ENCODE assay signal across 8 mouse cellular contexts in the genomic region with DNA sequence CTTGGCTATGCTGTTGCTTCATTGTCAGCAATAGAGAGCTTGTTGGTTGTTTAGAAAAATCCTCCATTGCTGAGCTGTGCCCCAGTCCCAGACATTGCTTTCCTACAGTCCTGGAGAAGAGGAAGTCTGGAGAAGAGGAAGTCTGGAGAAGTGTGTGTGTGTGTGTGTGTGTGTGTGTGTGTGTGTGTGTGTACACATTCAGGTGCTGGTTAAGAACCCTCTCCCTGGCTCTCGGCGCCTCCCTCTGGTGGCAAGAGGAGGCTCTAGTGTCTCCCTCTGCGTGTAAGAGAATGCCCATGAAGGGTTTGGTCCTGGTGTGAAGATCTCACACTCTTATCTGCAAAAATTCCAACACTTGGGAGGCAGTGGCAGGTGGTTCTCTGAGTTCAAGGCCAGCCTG. TPM values are rescaled to one million over a fixed set of nuclear protein-coding genes. Genes with fewer than 3 reads are reported as not detected.
DNase-seq lines count a peak whose midpoint lies in the region; ATAC-seq and TF ChIP-seq lines count a peak whose summit lies in the region.

No protein-coding gene starts in this region.

- no peaks in the 10 kb centered on the region for H3K36me3 ChIP-seq in forebrain, postnatal 0 days (ENCODE audit: insufficient read depth)
- no peaks in the 10 kb centered on the region for H3K36me3 ChIP-seq in forebrain, embryonic 15.5 days
- no peaks in the 10 kb centered on the region for H3K36me3 ChIP-seq in heart, embryonic 10.5 days

- H3K4me1 ChIP-seq in forebrain, postnatal 0 days (ENCODE audit: insufficient read depth), result no peaks in the 10 kb centered on the region
- peaks cover 14% of the 10 kb centered on the region for H3K4me1 ChIP-seq in forebrain, embryonic 15.5 days
- H3K4me1 ChIP-seq in heart, embryonic 10.5 days, result peaks cover 14% of the 10 kb centered on the region

- H3K9me3 ChIP-seq in forebrain, postnatal 0 days (ENCODE audit: low read length), result no peaks in the 10 kb centered on the region
- H3K9me3 ChIP-seq in forebrain, embryonic 15.5 days, result no peaks in the 10 kb centered on the region
- H3K9me3 ChIP-seq in heart, embryonic 10.5 days, result no peaks in the 10 kb centered on the region

- no peak overlapping the region for H3K27ac ChIP-seq in forebrain, postnatal 0 days (ENCODE audit: low read depth, low read length)
- no peak overlapping the region for H3K27ac ChIP-seq in forebrain, embryonic 15.5 days (replicated peaks)
- peak overlapping the region; percentile 31 for H3K27ac ChIP-seq in heart, embryonic 10.5 days

- no peak overlapping the region for H3K9ac ChIP-seq in forebrain, postnatal 0 days
- H3K9ac ChIP-seq in forebrain, embryonic 15.5 days (replicated peaks), result no peak overlapping the region

- no peak overlapping the region for H3K4me3 ChIP-seq in forebrain, postnatal 0 days (ENCODE audit: low read depth, low read length)
- H3K4me3 ChIP-seq in forebrain, embryonic 15.5 days, result no peak overlapping the region
- H3K4me3 ChIP-seq in heart, embryonic 10.5 days, result no peak overlapping the region

- no peaks in the 10 kb centered on the region for H3K27me3 ChIP-seq in forebrain, postnatal 0 days (ENCODE audit: insufficient read depth, low read length)
- no peaks in the 10 kb centered on the region for H3K27me3 ChIP-seq in forebrain, embryonic 15.5 days
- no peaks in the 10 kb centered on the region for H3K27me3 ChIP-seq in heart, embryonic 10.5 days (ENCODE audit: insufficient read depth, poor library complexity, severe bottlenecking)

- ATAC-seq in forebrain, postnatal 0 days, result no peak
- no peak for ATAC-seq in forebrain, embryonic 15.5 days (replicated peaks)

- DNase-seq in forebrain, postnatal 0 days, result peak; percentile 18
- peak; percentile 16 for DNase-seq in A20 (ENCODE audit: low read depth, low spot score)
- peak; percentile 55 to 64 for DNase-seq in cerebellum, postnatal 10 days
- DNase-seq in heart, embryonic 10.5 days (ENCODE audit: low spot score), result no peak
- peak; percentile 29 for DNase-seq in layer of hippocampus, adult 9-11 months
- peak; percentile 43 for DNase-seq in lung, postnatal 14 days
- DNase-seq in spleen, postnatal 36 days (ENCODE audit: low spot score in 2 of 2), result no peak

- peak; percentile 56 for TF ChIP-seq CTCF in forebrain, postnatal 0 days (IDR thresholded peaks at IDR 0.05; ENCODE audit: low read depth)

- 45% methylated on average over 3 of the region's 3 CpGs for WGBS in forebrain, postnatal 0 days
- 44% methylated on average over 3 of the region's 3 CpGs for WGBS in forebrain, embryonic 15.5 days
- WGBS in heart, embryonic 10.5 days, result 34% methylated on average over 3 of the region's 3 CpGs

- H3K4me2 ChIP-seq in forebrain, postnatal 0 days (ENCODE audit: low read depth), result no peak overlapping the region
- H3K4me2 ChIP-seq in forebrain, embryonic 15.5 days (replicated peaks), result no peak overlapping the region

RNA-seq across cellular contexts. Expression of a gene that starts 51.2 kb away (rescaled TPM):
- 32.5 and 34.6 TPM in 2 replicates for total RNA-seq in forebrain, postnatal 0 days (2014; rRNA removed)
- polyA plus RNA-seq in forebrain, postnatal 0 days (2015; fragmentation: Nextera tagmentation; extraction: Ambion mirVana), result 10.7 and 18.4 TPM in 2 replicates
- 17.7 and 19.6 TPM in 2 replicates for polyA plus RNA-seq in forebrain, embryonic 15.5 days (2015; fragmentation: Nextera tagmentation; extraction: Ambion mirVana)
- 5.0 and 10.4 TPM in 2 replicates for polyA plus RNA-seq in heart, embryonic 10.5 days (2016; fragmentation: Nextera tagmentation; extraction: Ambion mirVana)

Comparison
In these comparisons a context has a peak if more than half of its experiments do, and no peak if none do; other contexts are left out.
1. DNase-seq: peak in forebrain, postnatal 0 days (single experiment), A20 (single experiment), cerebellum, postnatal 10 days (2 of 2), layer of hippocampus, adult 9-11 months (single experiment) and lung, postnatal 14 days (single experiment); none in heart, embryonic 10.5 days (single experiment) and spleen, postnatal 36 days (0 of 2).